Mouse (Mus musculus): ENCODE results near the gene B4galt1. TPM values are rescaled to one million over a fixed set of nuclear protein-coding genes. Genes with fewer than 3 reads are reported as not detected.
"Not testable (repeated sequence)": the region's sequence is repeated elsewhere in the genome, so short reads cannot be mapped to it uniquely, and the experiment has no call there.

Gene B4galt1
- polyA plus RNA-seq, 1 experiment from 2014 or later: 7.6 TPM

GRCm38 (mm10) chr4:40810481-40810880 lies 43.3 kb downstream of the B4galt1 start:
- Histone ChIP-seq H3K27ac (replicated peaks; ENCODE audit: low read depth, low read length) (no peak overlapping the region), H3K27me3 (ENCODE audit: control insufficient read depth, insufficient read depth, low read length) (no peaks in the 10 kb centered on the region), H3K36me3 (ENCODE audit: control insufficient read depth, insufficient read depth, low read length) (peaks cover 11% of the 10 kb centered on the region), H3K4me2 (ENCODE audit: low read length) (no peak overlapping the region), H3K4me1 (ENCODE audit: control insufficient read depth, insufficient read depth, low read length) (no peaks in the 10 kb centered on the region), H3K9me3 (ENCODE audit: control insufficient read depth, low read length) (no peaks in the 10 kb centered on the region), H3K4me3 (replicated peaks; ENCODE audit: low read depth, low read length) (no peak overlapping the region), H3K9ac (replicated peaks; ENCODE audit: low read length) (no peak overlapping the region)
- 89% methylated on average over 5 of the region's 5 CpGs for WGBS
- ATAC-seq (ENCODE audit: low FRiP score, low TSS enrichment): no peak
- no peak for DNase-seq

GRCm38 (mm10) chr4:40807382-40807781 lies 46.4 kb downstream of the B4galt1 start:
- whole genome bisulfite sequencing: 98% methylated on average over 4 of the region's 4 CpGs

GRCm38 (mm10) chr4:40805401-40805800 lies 48.4 kb downstream of the B4galt1 start:
- 83% methylated on average over 8 of the region's 8 CpGs for WGBS
- peaks cover 11% of the 10 kb centered on the region for H3K36me3 ChIP-seq (ENCODE audit: control insufficient read depth, insufficient read depth, low read length)
- no peak overlapping the region for H3K4me3 ChIP-seq (replicated peaks; ENCODE audit: low read depth, low read length)
- no peaks in the 10 kb centered on the region for H3K9me3 ChIP-seq (ENCODE audit: control insufficient read depth, low read length)
- no peaks in the 10 kb centered on the region for H3K27me3 ChIP-seq (ENCODE audit: control insufficient read depth, insufficient read depth, low read length)
- no peaks in the 10 kb centered on the region for H3K4me1 ChIP-seq (ENCODE audit: control insufficient read depth, insufficient read depth, low read length)
- H3K4me2 ChIP-seq (ENCODE audit: low read length): no peak overlapping the region
- no peak overlapping the region for H3K9ac ChIP-seq (replicated peaks; ENCODE audit: low read length)
- H3K27ac ChIP-seq (replicated peaks; ENCODE audit: low read depth, low read length): no peak overlapping the region
- ATAC-seq (ENCODE audit: low FRiP score, low TSS enrichment): no peak
- DNase-seq: no peak

More at GRCm38 (mm10) chr4:40807382-40807781, 46.4 kb downstream of the B4galt1 start:
- ATAC-seq (ENCODE audit: low FRiP score, low TSS enrichment) (no peak), DNase-seq (no peak)
- Histone ChIP-seq H3K27ac (replicated peaks; ENCODE audit: low read depth, low read length) (no peak overlapping the region), H3K9me3 (ENCODE audit: control insufficient read depth, low read length) (no peaks in the 10 kb centered on the region), H3K4me1 (ENCODE audit: control insufficient read depth, insufficient read depth, low read length) (no peaks in the 10 kb centered on the region), H3K4me2 (ENCODE audit: low read length) (no peak overlapping the region), H3K4me3 (replicated peaks; ENCODE audit: low read depth, low read length) (no peak overlapping the region), H3K9ac (replicated peaks; ENCODE audit: low read length) (no peak overlapping the region), H3K27me3 (ENCODE audit: control insufficient read depth, insufficient read depth, low read length) (no peaks in the 10 kb centered on the region), H3K36me3 (ENCODE audit: control insufficient read depth, insufficient read depth, low read length) (peaks cover 11% of the 10 kb centered on the region)

GRCm38 (mm10) chr4:40802787-40803186 lies 51.0 kb downstream of the B4galt1 start:
- H3K36me3 ChIP-seq (ENCODE audit: control insufficient read depth, insufficient read depth, low read length): peaks cover 11% of the 10 kb centered on the region
- DNase-seq: no peak
- H3K4me2 ChIP-seq (ENCODE audit: low read length): no peak overlapping the region
- no peak overlapping the region for H3K9ac ChIP-seq (replicated peaks; ENCODE audit: low read length)
- 96% methylated on average over 3 of the region's 3 CpGs for WGBS
- H3K4me1 ChIP-seq (ENCODE audit: control insufficient read depth, insufficient read depth, low read length): no peaks in the 10 kb centered on the region
- no peaks in the 10 kb centered on the region for H3K27me3 ChIP-seq (ENCODE audit: control insufficient read depth, insufficient read depth, low read length)
- no peaks in the 10 kb centered on the region for H3K9me3 ChIP-seq (ENCODE audit: control insufficient read depth, low read length)
- H3K27ac ChIP-seq (replicated peaks; ENCODE audit: low read depth, low read length): no peak overlapping the region
- H3K4me3 ChIP-seq (replicated peaks; ENCODE audit: low read depth, low read length): no peak overlapping the region
- no peak for ATAC-seq (ENCODE audit: low FRiP score, low TSS enrichment)

- H3K9me3 ChIP-seq (ENCODE audit: control insufficient read depth, low read length): no peaks in the 10 kb centered on the region
- no peak overlapping the region for H3K9ac ChIP-seq (replicated peaks; ENCODE audit: low read length)
- whole genome bisulfite sequencing: 88% methylated on average over 4 of the region's 4 CpGs
- no peak overlapping the region for H3K4me2 ChIP-seq (ENCODE audit: low read length)
- peaks cover 6% of the 10 kb centered on the region for H3K36me3 ChIP-seq (ENCODE audit: control insufficient read depth, insufficient read depth, low read length)
- ATAC-seq (ENCODE audit: low FRiP score, low TSS enrichment) (no peak), DNase-seq (no peak)
- H3K4me1 ChIP-seq (ENCODE audit: control insufficient read depth, insufficient read depth, low read length): no peaks in the 10 kb centered on the region
- H3K4me3 ChIP-seq (replicated peaks; ENCODE audit: low read depth, low read length): no peak overlapping the region
- H3K27ac ChIP-seq (replicated peaks; ENCODE audit: low read depth, low read length): no peak overlapping the region
- no peaks in the 10 kb centered on the region for H3K27me3 ChIP-seq (ENCODE audit: control insufficient read depth, insufficient read depth, low read length)
Measured at GRCm38 (mm10) chr4:40801908-40802307, 51.9 kb downstream of the B4galt1 start.

- Histone ChIP-seq H3K4me1 (ENCODE audit: control insufficient read depth, insufficient read depth, low read length) (no peaks in the 10 kb centered on the region), H3K9ac (replicated peaks; ENCODE audit: low read length) (no peak overlapping the region), H3K27me3 (ENCODE audit: control insufficient read depth, insufficient read depth, low read length) (no peaks in the 10 kb centered on the region), H3K36me3 (ENCODE audit: control insufficient read depth, insufficient read depth, low read length) (peaks cover 3% of the 10 kb centered on the region; the same call in 1 of the 2 replicates), H3K27ac (replicated peaks; ENCODE audit: low read depth, low read length) (no peak overlapping the region), H3K4me2 (ENCODE audit: low read length) (no peak overlapping the region), H3K4me3 (replicated peaks; ENCODE audit: low read depth, low read length) (no peak overlapping the region), H3K9me3 (ENCODE audit: control insufficient read depth, low read length) (no peaks in the 10 kb centered on the region)
- 83% methylated on average over 3 of the region's 3 CpGs for WGBS
- DNase-seq (no peak), ATAC-seq (ENCODE audit: low FRiP score, low TSS enrichment) (no peak)
Measured at GRCm38 (mm10) chr4:40800873-40801272, 52.9 kb downstream of the B4galt1 start.

GRCm38 (mm10) chr4:40798833-40799555 lies 54.8 kb downstream of the B4galt1 start:
- H3K4me3 ChIP-seq (replicated peaks; ENCODE audit: low read depth, low read length); H3K9me3 ChIP-seq (ENCODE audit: control insufficient read depth, low read length); H3K9ac ChIP-seq (replicated peaks; ENCODE audit: low read length); ATAC-seq (ENCODE audit: low FRiP score, low TSS enrichment); H3K27me3 ChIP-seq (ENCODE audit: control insufficient read depth, insufficient read depth, low read length); H3K27ac ChIP-seq (replicated peaks; ENCODE audit: low read depth, low read length); H3K4me1 ChIP-seq (ENCODE audit: control insufficient read depth, insufficient read depth, low read length); DNase-seq; H3K4me2 ChIP-seq (ENCODE audit: low read length); H3K36me3 ChIP-seq (ENCODE audit: control insufficient read depth, insufficient read depth, low read length): not testable (repeated sequence)
- WGBS: 67% methylated on average over 1 of the region's 2 CpGs

- no peak overlapping the region for H3K4me2 ChIP-seq (ENCODE audit: low read length)
- H3K9ac ChIP-seq (replicated peaks; ENCODE audit: low read length): no peak overlapping the region
- H3K4me3 ChIP-seq (replicated peaks; ENCODE audit: low read depth, low read length): no peak overlapping the region
- no peaks in the 10 kb centered on the region for H3K9me3 ChIP-seq (ENCODE audit: control insufficient read depth, low read length)
- 88% methylated on average over 3 of the region's 3 CpGs for WGBS
- H3K27ac ChIP-seq (replicated peaks; ENCODE audit: low read depth, low read length): no peak overlapping the region
- no peaks in the 10 kb centered on the region for H3K36me3 ChIP-seq (ENCODE audit: control insufficient read depth, insufficient read depth, low read length)
- no peaks in the 10 kb centered on the region for H3K27me3 ChIP-seq (ENCODE audit: control insufficient read depth, insufficient read depth, low read length)
- DNase-seq (no peak), ATAC-seq (ENCODE audit: low FRiP score, low TSS enrichment) (no peak)
- no peaks in the 10 kb centered on the region for H3K4me1 ChIP-seq (ENCODE audit: control insufficient read depth, insufficient read depth, low read length)
Measured at GRCm38 (mm10) chr4:40795761-40796160, 58.0 kb downstream of the B4galt1 start.

GRCm38 (mm10) chr4:40794320-40794719 lies 59.5 kb downstream of the B4galt1 start:
- H3K9ac ChIP-seq (replicated peaks; ENCODE audit: low read length): no peak overlapping the region
- H3K27me3 ChIP-seq (ENCODE audit: control insufficient read depth, insufficient read depth, low read length): no peaks in the 10 kb centered on the region
- H3K9me3 ChIP-seq (ENCODE audit: control insufficient read depth, low read length): no peaks in the 10 kb centered on the region
- H3K4me1 ChIP-seq (ENCODE audit: control insufficient read depth, insufficient read depth, low read length): no peaks in the 10 kb centered on the region
- ATAC-seq (ENCODE audit: low FRiP score, low TSS enrichment): no peak
- H3K36me3 ChIP-seq (ENCODE audit: control insufficient read depth, insufficient read depth, low read length): no peaks in the 10 kb centered on the region
- no peak overlapping the region for H3K27ac ChIP-seq (replicated peaks; ENCODE audit: low read depth, low read length)
- DNase-seq: no peak
- H3K4me2 ChIP-seq (ENCODE audit: low read length): no peak overlapping the region
- no peak overlapping the region for H3K4me3 ChIP-seq (replicated peaks; ENCODE audit: low read depth, low read length)
